Mouse (Mus musculus) embryo, embryonic 9.5 days (tissue): ENCODE data around the gene Adamtsl3.

ENCODE experiments used
- DNase-seq: peaks from one replicate; pipeline ENCODE4 v3.0.0-alpha.2; 2017; ENCODE audit errors: extremely low spot score

The Adamtsl3 gene

DNA sequence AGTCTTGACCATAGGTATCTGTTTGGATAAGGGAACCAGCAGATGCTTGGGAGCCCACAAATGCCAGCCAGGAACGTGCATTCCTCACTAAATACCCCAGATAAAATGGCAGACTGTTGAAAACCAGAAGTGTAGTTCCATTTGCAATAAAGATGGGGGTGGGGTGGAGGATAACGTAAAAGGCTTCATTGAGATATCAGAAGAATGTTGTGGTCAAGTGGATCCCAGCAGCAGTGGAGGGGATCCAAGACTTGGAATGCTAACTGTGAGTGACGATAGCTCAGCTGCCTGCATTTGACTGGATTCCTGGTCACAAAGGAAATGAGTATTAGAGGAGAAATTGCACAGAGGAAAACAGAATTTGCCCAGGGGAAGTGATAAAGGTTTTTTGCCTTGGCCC, 87.1 kb downstream of the Adamtsl3 start:
- no peak for DNase-seq

GRCm38 (mm10) chr7:82423602-82424001, 88.1 kb downstream of the Adamtsl3 start:
- no peak for DNase-seq

- no peak for DNase-seq
These were observed 88.8 kb downstream of the Adamtsl3 start for GRCm38 (mm10) chr7:82424281-82424680.

- DNase-seq = no peak
These were observed 89.9 kb downstream of the Adamtsl3 start for GRCm38 (mm10) chr7:82425374-82425773.

GRCm38 (mm10) chr7:82429447-82429846, 94.0 kb downstream of the Adamtsl3 start:
- DNase-seq = no peak

DNA sequence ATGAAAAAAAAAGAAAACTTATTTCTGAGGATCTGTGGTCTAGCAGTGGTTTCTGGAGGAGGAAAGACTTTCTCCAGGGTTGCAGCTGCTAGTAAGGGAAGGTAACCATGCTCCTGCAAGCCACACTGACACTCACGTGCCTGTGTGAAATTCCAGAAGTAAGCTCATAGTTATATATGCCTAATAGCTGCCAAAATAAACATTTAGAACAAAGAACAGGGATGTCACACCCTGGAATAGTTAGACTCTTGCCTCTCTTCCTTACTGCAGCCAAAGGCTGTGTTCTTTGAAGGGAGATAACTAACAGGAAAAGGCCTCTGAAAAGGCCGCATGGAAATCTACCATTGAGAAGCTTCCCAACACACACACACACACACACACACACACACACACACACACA, 96.1 kb downstream of the Adamtsl3 start:
- no peak for DNase-seq

DNA sequence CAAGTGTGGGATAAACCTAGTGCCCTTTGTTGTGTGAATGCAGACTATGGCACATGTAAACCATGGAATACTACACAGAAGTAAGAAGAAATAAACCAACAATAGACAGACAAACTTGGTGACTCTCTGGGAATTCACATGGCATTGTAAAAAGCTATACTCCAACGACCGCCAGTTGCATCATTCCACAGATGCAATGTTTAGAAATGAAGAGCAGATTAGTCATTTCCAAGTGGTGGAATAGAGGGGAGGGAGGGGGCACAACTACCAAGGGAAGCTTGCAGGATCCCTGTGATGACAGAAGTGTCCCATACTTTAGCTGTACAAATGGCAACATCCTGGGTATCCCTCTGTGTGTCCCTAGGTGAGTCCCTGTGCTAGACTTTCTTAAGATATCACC, 97.7 kb downstream of the Adamtsl3 start:
- DNase-seq = no peak

DNA sequence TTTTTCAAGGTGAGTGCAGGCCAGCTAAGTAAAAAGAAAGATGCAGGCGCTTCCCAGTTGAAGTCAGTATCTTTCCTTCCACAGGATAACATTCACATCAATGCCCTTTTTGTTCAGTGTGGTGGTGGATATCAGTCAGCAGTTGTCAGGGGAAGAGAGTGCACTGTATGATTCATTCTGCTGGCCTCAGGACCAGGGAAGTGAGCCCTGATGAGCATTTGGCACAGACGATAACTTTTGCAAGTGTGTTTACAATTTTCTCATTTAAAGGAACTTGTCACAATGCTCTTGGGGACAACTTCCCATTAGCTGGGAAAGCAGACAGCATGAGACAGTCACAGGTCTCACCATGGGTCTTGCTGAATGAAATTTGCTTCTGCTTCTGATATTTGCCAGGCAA, 122.9 kb downstream of the Adamtsl3 start:
- DNase-seq = no peak

- DNase-seq = no peak
These were observed 127.5 kb downstream of the Adamtsl3 start for GRCm38 (mm10) chr7:82462921-82463523.

GRCm38 (mm10) chr7:82464364-82464763, 128.9 kb downstream of the Adamtsl3 start:
- no peak for DNase-seq

GRCm38 (mm10) chr7:82465437-82465836, 129.9 kb downstream of the Adamtsl3 start:
- no peak for DNase-seq

GRCm38 (mm10) chr7:82476441-82477221, 141.1 kb downstream of the Adamtsl3 start:
- no peak for DNase-seq

- DNase-seq = no peak
These were observed 143.0 kb downstream of the Adamtsl3 start for GRCm38 (mm10) chr7:82478461-82478860.

DNA sequence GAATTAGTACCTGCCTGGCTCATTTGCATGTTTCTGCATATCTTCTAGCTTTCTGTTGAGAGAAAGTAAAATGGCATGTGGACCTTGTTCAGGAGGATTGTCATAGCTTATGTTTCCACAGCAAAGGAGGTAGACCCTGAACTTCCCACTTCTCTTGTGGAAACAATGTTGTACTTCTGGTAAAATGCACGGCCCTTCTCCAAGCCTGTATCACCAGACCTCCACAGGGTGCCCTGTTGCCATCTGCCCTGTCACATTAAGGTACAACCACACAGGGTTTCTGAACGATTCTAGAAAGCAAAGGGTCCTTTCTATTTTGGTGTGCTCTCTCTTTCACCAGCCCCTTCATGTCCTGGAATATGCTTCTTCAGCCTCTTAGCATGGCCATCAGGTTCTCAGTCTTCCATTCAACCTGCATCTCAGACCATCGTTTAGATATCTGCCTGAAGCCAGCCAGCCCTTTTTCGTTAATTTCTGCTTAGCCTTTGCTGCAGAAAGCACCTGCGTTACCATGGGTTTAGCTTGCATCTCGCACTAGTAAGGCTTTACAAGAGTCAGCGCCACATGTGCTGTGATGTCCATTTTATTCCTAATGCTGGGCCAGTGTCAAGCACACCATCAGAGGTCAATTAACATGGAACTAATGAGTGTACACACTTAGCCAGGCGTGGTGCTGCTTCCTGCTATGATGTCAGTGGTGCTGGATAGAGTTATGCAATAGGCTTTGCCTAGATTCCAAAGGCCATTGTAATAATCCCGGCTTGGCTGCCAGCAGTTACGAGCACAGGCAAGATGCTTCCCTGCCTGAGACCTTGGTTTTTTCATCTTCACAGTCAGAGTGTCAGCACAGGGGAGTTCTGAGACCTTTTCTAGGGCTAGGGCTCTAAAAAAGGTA, 143.6 kb downstream of the Adamtsl3 start:
- DNase-seq = no peak

DNA sequence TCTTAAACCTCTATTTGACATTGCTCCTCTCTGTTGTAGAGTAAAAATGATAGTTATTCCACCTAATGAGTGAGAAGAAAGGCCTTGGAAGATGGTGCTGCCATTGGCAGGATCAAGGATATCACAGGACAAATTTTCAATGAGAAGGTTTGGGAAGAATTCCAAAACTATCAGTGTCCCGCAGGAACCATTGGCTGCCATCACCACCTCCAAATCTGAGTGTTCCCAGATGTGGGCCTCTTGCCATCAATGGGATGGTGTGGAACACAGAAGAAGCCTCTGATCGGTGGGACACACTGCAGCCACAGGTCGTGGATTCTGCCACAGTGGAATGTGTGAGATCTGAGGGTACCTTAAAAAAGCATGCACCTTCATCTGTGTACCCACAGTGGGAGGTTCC, 147.9 kb downstream of the Adamtsl3 start:
- DNase-seq = no peak

GRCm38 (mm10) chr7:82484834-82485233, 149.3 kb downstream of the Adamtsl3 start:
- DNase-seq = no peak

GRCm38 (mm10) chr7:82485344-82485954, 150.0 kb downstream of the Adamtsl3 start:
- no peak for DNase-seq

DNA sequence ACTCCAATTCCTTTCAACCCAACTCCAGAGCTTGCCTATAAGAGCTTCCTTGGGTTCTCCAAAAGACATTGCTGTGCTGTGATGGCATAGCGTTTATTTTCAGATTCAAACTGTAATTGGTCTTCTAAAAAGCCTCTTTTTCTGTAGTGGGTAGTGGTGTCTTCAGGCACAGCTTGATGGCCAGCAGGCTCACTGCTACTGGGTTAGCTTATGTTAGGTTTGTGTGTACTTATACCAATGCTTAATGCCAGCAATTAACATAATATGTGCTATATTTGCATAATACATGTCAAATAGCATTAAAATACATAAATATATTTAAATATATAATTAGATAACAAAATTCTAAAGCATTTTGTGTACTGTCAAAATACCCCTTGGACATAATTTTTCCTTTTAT, 155.5 kb downstream of the Adamtsl3 start:
- no peak for DNase-seq

GRCm38 (mm10) chr7:82492881-82493280, 157.4 kb downstream of the Adamtsl3 start:
- no peak for DNase-seq

DNA sequence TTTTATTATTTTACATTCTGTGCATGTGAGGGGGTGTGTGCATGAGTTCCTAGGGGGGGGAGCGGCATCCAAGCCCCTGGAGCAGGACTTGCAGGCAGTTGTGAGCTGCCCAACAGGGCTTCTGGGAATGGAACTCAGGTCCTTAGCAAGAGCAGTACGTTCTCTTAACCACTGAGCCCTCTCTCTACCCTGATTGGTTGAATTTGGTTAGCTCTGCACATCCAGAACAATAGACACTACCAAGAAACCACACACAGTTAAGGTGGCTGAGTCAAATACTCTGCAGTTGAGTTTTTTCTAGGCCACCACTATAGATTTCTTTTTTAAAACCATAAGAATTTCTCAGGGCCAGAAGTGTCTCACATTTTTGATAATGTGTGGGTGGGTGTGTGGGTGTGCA, 158.7 kb downstream of the Adamtsl3 start:
- no peak for DNase-seq

GRCm38 (mm10) chr7:82497064-82497463, 161.6 kb downstream of the Adamtsl3 start:
- no peak for DNase-seq

DNA sequence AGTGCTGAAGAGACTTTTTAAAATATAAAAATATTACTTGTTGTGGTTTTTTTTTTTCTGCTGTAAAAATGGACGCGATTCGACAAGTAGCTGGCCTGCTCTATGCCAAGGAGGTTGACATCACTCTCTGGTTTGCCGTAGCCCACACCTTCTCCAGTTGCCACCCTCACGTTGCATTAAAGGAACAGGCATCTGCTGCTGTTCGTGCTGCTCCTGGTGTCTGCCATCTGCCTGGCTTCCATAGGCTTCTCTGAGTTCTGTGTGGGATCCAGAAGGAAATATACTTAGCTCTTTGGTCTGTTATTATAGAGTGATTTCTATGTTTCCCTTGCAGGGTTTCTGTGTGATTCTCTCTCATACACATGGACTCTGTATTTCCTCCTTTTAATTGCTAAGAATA, 165.8 kb downstream of the Adamtsl3 start:
- no peak for DNase-seq
